Mouse (Mus musculus) thymus, postnatal 25 days (tissue): ENCODE results near the gene Krt1.

Source experiments
- DNase-seq: peaks from one replicate; pipeline ENCODE4 v3.0.0; 2022

Krt1 gene

DNA sequence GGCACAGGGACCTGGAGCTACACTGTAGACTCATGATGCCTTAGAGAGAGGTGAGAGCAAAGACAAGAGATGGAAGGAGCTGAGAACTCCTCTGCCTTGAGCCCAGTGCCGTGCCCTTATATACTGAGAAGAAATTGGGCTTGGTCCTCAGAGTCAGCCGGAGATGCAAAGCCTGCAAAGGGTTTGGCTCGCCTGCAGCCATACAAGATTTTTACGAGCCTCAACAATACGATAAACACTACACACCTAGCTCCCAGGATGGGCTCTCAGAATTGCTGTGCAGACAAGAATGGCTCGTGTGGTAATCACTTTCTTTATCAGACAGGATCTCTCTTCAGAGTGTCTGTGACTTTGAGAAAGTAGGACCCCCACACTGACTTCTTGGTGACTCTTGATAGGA is at the start of gene Krt1:
Krt1 (minus strand) TSS at position 101 of the 400 bp plus-strand sequence.
- DNase-seq = no peak

- no peak for DNase-seq
Observed at GRCm38 (mm10) chr15:101895216-101895615, 44.6 kb upstream of the Krt1 start.

DNA sequence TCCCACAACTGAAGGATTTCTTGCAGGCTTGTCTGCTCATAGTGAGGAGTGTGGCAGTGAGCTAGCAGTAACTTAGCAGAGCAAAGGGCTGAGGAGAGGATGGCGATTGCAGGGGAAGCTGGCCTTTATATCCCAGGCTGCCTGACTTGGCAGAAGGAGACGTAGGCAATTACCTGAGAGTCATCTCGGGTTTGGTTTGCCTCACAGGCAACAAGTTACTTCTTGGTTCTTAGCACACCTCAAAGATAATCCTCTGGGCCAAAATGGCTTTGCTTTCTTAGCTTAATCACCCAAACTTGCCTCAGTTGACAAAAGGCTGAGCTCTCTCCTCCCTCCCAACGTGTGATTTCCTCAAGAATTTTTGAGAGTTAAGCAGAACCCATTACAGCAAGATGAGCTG is 42.2 kb upstream of the Krt1 start, which contains the start of gene Krt76:
Krt76 (minus strand) TSS at position 101 of the 400 bp plus-strand sequence.
- DNase-seq = no peak

- DNase-seq = no peak
Observed at GRCm38 (mm10) chr15:101879776-101880175, 29.2 kb upstream of the Krt1 start.

- DNase-seq = no peak
Observed at GRCm38 (mm10) chr15:101878041-101878440, 27.4 kb upstream of the Krt1 start.

DNA sequence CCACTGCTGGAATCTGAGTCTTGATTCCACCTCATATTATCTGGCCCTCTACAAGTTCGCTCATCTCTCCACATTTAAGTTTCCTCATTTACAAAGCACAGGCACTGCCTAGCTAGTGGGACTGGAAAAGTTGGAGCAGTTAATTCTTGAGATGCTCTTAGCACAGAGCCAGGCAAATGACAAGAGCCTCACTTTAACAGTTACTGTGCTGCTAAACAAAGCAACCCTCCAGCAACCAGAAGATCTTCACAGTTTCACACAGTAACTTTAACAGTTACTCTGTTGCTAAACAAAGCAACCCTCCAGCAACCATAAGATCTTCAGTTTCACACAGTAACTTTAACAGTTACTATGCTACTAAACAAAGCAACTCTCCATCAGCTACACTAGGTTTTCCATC is 23.8 kb upstream of the Krt1 start:
- DNase-seq = no peak

- no peak for DNase-seq
Observed at GRCm38 (mm10) chr15:101873231-101873630, 22.6 kb upstream of the Krt1 start.

DNA sequence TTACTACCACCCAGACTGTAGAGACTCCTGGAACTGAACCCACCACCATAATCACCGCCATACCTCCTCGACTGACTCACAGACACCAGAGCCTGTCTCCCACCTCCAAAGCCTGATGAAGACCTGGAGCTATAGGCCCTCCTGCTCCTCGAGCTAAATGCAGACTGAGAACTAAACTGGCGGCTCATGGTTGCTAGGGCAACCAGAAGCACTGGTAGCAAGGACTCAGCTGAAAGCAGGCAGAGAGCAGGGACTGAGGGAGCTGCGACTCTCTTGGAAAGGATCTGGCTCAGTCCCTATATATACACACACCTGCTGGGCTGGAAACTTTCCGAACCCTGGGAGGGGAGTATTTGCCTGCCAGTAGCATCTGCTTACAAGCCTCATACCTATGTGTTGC is 18.8 kb upstream of the Krt1 start, which contains the start of gene Krt77:
Krt77 (minus strand) TSS at position 275 of the 400 bp plus-strand sequence.
- no peak for DNase-seq

- DNase-seq = no peak
Observed at GRCm38 (mm10) chr15:101866754-101867153, 16.2 kb upstream of the Krt1 start.

- no peak for DNase-seq
Observed at GRCm38 (mm10) chr15:101860421-101861130, 10.0 kb upstream of the Krt1 start.

DNA sequence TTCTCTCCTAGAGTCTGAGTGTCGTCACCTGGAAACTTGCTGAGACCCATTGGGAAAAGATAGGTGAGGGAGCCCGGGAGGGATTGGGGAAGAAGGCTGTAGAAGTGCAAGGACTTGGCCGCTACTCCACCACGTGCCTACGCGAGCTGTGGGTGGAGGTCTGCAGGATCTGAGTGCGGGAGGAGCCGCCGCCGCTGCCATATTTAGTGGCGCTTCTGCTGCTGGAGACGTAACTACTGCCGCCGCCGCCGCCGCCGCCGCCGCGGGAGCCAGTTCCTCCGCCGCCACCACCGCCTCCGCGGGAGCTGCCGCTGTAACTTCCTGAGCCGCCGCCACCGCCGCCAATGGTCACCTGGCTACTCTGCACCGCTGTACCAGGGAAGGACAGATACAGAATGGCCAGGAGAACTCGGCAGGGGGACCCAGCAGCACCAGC is 9.2 kb upstream of the Krt1 start:
- peak; percentile 13 for DNase-seq

- no peak for DNase-seq
Observed at GRCm38 (mm10) chr15:101858673-101859425, 8.3 kb upstream of the Krt1 start.

DNA sequence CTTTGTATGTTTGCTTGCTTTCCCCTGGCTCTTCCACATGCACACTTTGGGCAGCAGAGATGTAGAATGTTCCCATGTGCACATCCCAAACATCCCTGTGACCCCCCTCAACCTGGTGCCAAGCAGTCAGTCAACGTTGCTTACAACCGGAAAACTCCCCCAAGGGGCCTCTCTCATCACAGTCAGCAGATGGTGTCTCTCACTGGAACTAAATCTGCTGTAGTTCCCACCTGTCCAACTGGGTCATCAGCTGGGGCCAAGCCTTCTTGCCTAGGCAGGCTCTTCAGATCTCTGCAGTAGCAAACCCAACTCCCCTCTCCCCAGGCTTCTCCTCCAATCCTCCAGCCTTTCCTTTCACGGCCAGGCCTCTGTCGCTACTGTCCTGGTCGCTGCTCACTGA is 6.1 kb upstream of the Krt1 start:
- no peak for DNase-seq

GRCm38 (mm10) chr15:101855732-101856131 is 5.1 kb upstream of the Krt1 start:
- no peak for DNase-seq

DNA sequence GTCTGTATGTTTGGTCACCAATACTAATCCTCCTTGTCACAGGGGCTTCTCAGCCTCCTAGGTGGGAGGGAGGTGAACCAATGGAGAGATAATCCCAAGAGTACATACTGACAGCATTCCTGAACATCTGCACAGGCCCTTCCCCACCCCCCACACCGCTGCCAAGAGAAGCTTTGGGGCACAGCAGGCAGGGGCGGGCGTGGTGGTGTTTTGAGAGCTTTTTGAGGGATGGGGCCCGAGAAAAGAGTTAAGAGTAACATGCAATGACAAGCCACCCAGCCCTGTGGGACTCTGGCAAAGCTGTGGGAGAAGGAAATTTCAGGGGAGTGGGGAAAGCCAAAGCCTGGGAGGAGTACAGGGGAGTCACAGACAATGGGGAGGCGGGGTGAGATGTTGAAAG is 3.7 kb upstream of the Krt1 start:
- DNase-seq = no peak

GRCm38 (mm10) chr15:101852571-101852970 is 2.0 kb upstream of the Krt1 start:
- DNase-seq = no peak

DNA sequence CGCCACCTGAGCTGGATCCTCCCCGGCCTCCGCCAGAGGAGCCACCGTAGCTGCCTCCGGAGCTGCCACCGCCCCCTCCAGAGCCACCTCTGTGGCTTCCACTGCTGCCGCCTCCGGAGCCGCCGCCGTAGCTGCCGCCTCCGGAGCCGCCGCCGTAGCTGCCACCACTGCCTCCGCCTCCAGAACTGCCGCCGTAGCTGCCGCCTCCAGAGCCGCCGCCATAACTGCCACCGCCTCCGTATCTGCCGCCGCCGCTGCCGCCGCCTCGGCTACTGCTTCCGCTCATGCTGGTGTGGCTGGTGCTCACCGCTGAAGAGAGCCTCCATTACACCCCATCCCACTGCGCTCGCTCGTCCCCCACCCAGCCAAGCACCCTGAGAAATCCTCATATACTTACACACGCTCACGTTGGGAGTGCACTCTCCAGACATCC is 4.6 kb downstream of the Krt1 start:
- DNase-seq = peak; percentile 38

DNA sequence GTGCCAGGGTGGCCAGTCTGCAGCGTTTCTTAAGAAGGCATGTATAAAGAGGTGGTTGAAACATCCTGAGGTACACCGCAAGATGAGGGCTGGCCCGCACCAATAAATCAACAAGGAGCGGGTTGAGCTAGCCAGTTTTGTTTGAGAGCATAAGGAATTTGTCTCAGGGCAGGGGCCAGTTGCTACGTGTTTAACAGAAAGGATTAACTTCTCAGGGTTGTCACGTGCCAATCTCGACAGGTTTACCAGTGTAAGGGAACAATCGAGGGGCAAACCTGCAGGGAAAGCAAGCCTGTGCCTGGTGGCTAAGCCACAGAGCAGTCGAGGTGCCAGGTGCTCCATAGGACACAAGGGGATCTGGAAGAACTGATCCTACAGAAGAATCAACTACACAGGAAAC is 7.4 kb downstream of the Krt1 start:
- DNase-seq = no peak

DNA sequence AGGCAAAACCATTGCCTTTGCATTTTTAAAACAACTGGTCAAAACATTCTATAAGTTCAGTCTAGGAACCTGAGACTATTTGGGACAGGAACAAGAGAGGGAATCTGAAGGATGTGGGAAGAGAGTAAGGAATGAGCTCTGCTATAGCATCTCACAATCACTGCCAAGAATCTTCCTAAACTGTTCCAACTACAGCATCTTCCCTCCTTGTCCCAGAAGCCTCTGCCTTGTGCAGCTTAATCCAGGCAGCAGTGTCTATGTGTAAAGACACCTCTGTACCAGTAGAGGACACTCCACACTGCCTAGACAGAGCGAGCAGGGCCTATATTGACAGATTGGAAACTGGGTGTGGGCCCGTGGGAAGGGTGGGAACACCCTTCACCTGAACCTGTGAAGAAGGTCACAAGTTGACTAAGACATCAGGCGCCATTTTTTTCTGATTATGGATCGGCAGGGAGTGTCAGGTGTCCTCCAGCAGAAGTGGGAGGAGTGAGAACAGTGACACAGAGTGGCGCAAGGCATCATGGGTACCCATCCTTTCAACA is 15.7 kb downstream of the Krt1 start:
- no peak for DNase-seq

GRCm38 (mm10) chr15:101833131-101833530 is 17.5 kb downstream of the Krt1 start:
- no peak for DNase-seq

DNA sequence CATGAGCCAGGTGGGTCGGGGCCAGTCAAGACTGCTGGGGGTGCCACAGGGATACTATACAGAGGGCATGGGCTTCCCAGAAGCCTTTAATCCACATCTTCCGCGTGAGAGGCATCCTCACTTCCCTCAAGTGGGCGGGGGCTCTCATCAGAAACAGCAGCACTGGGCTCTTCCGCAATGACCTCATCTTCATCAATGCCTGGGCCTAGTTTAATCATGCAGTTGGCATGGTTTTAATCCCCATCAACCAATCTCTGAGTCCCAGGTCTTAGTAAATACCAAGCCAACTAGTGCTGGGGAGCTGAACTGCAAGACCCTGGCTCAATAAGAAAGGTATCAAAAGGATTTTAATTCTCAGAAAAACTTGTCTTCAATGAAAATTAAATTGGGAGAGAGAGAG is 21.2 kb downstream of the Krt1 start:
- no peak for DNase-seq

DNA sequence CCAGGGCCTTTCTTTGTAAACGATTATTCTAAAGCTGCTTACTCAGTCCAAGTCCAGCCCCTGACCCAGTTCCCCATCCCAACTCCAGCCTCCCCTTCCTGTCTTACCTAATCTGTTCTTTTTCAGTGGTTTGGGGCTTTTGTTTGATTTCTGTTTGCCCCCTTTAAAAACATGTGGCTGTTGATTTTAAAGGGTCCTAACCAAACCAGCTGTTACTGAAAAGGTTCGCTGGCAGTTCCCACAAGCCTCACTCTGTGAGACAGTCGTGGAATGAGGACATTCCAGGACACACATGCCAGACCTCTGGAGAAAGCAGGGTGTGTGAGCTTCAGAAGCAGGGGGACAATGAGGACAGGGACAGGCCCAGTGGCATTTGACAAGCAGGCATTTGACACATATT is 28.8 kb downstream of the Krt1 start:
- no peak for DNase-seq

DNA sequence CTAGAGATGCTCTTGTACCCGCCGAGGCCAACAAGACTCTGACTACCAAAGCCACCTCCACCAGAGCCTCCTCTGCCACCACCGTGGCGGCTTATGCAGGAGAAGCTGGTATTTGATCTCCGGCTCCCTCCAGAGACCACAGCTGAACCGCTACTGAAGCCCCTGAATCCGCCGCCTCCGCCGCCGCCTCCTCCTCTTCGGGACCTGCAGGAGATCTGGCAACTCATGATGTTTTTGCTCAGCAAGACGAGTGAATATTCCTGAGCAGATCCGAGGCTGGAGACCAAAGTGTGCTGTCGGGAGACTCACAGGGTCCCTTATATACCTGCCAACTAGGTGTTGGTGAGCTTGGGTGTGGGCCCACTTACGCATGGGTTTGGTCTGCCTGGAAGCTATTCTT is 32.7 kb downstream of the Krt1 start, which contains the start of gene Krt2:
Krt2 (minus strand) TSS at position 295 of the 400 bp plus-strand sequence.
- no peak for DNase-seq
